Mouse (Mus musculus) C2C12 (cell line): ENCODE data around the gene Lemd2. TPM values are rescaled to one million over a fixed set of nuclear protein-coding genes. Genes with fewer than 3 reads are reported as not detected.

Experiments
- H3K27me3 ChIP-seq: one replicate; pipeline ENCODE4 v1.6.1; 2011; ENCODE audit not compliant: control insufficient read depth, insufficient read depth, insufficient read length
- H3K36me3 ChIP-seq: one replicate; pipeline ENCODE4 v1.6.1; 2011; ENCODE audit not compliant: control insufficient read depth, insufficient read depth
- H3K4me3 ChIP-seq: one replicate; pipeline ENCODE4 v1.5.1; 2011; ENCODE audit warnings: mild to moderate bottlenecking, control low read depth; ENCODE audit not compliant: poor library complexity, insufficient read depth, severe bottlenecking
- H3K79me2 ChIP-seq: one replicate; pipeline ENCODE4 v1.6.1; 2011; ENCODE audit not compliant: control insufficient read depth, insufficient read depth
- H3K79me3 ChIP-seq: one replicate; pipeline ENCODE4 v1.6.1; 2011; ENCODE audit warnings: low read depth, control low read depth
- H3ac ChIP-seq: one replicate; pipeline ENCODE3; 2011; ENCODE audit warnings: low read depth; ENCODE audit not compliant: control insufficient read depth, insufficient read length
- CEBPB ChIP-seq: IDR thresholded peaks from one replicate; pipeline ENCODE4 v1.6.1; 2011; ENCODE audit warnings: low read depth, mild to moderate bottlenecking, control low read depth, moderate library complexity
- CTCF ChIP-seq: IDR thresholded peaks from one replicate; pipeline ENCODE4 v1.5.1; 2011; ENCODE audit not compliant: control insufficient read depth, insufficient read depth, insufficient read length
- FOSL1 ChIP-seq: IDR thresholded peaks from one replicate; pipeline ENCODE4 v1.8.0; 2011; ENCODE audit warnings: mild to moderate bottlenecking, low read length; ENCODE audit not compliant: poor library complexity, insufficient read depth, severe bottlenecking
- MAX ChIP-seq: IDR thresholded peaks from one replicate; pipeline ENCODE4 v1.6.1; 2011; ENCODE audit warnings: mild to moderate bottlenecking, control low read depth
- MYOD1 ChIP-seq: IDR thresholded peaks from one replicate; pipeline ENCODE4 v1.6.1; 2011; ENCODE audit warnings: low read depth; ENCODE audit not compliant: control insufficient read depth, insufficient read length
- MYOG ChIP-seq: IDR thresholded peaks from one replicate; pipeline ENCODE4 v1.6.1; 2011; ENCODE audit not compliant: control insufficient read depth, insufficient read length; ENCODE audit errors: extremely low read depth
- USF1 ChIP-seq: IDR thresholded peaks from one replicate; pipeline ENCODE4 v1.6.1; 2011; ENCODE audit warnings: low read depth, mild to moderate bottlenecking, control low read depth, moderate library complexity
- polyA plus RNA-seq: library from polyadenylated mRNA; unstranded; fragments of >200 nt; fragmentation: generic; extraction: Trizol; gene quantifications from one replicate; pipeline ENCODE4 v1.2.1, GENCODE M21; 2012; ENCODE audit warnings: missing spikeins

The Lemd2 gene
- polyA plus RNA-seq, 1 experiment, result 45.9 TPM

DNA sequence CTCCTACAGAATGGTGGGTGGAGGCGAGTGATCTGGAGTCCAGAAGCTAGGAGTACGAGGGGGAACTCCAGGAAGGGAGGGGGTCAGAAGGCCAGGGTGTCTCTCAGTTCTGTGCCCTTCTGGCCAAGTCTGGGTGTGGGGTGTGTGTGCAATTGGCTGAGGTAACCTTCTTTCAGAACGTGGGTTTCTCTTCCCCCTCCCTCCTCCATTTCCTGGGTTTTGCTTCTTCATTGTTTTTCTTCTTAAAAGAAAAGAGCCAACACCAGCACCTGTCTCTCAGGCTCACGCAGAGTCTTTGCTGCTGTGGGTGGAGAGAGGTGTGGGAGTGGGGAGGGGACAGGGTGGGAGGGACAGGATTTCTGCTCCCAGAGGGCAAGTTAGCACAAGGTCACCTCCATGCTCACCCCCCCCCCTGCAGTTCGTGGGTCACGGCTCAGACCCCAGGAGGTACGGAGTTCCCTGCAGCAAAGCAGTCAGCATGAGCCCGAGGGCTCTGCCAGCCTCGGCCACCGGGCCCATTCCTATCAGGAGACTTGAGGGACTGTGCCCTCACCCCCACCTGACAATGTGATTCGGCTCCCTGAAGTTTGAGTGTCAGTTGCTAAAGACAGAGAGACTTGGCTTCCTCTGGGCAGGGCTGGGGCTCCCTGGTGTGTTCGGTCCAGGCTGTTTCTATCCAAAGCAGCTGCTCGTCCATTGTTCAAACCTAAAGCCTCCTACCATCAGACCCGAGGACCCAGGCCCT is 25.6 kb upstream of the Lemd2 start:
- Histone ChIP-seq H3K36me3 (no peaks in the 10 kb centered on the region), H3K79me2 (no peaks in the 10 kb centered on the region), H3K79me3 (no peaks in the 10 kb centered on the region), H3K4me3 (no peak overlapping the region), H3ac (no peak overlapping the region), H3K27me3 (peaks cover 36% of the 10 kb centered on the region)
- no peak for TF ChIP-seq FOSL1
- TF ChIP-seq MAX, result no peak
- no peak for TF ChIP-seq MYOG
- no peak for TF ChIP-seq USF1
- no peak for TF ChIP-seq CEBPB
- TF ChIP-seq CTCF, result no peak
- TF ChIP-seq MYOD1, result no peak

DNA sequence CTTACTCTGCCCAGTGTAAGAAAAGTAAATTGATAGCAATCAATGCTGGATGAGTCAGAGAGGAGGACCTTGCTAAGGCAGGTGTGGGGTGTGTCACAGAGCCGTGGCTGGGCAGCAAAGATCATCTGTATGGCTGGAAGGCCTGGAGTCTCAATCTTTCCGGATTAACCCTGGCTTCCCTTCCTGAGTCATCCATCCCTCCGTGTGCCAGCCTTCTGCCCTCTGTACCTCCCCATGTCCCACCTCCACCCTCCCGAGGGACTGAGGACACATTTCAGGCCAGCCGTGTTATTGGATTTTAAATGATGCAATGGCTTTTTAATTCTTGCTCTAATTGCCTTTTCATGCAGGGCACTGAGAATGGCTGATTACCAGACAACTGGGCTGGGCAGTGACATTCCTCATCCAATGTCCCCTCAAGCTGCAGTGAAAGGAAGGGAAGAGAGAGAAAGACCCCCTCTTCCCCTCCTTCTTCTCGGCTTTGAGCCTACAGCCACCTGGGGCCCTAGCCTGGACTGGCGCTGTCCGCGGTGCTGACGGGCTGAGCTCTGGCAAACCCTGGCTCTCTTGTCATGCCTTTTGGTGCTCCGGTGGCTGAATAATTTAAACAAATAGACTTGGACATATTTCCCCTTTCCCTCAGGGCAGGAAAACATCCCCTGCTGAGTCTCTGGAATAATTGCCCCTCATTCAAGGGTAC is 24.1 kb upstream of the Lemd2 start:
- Histone ChIP-seq H3K27me3 (peaks cover 45% of the 10 kb centered on the region), H3ac (no peak overlapping the region), H3K4me3 (no peak overlapping the region), H3K79me3 (no peaks in the 10 kb centered on the region), H3K36me3 (no peaks in the 10 kb centered on the region), H3K79me2 (no peaks in the 10 kb centered on the region)
- TF ChIP-seq CTCF (no peak), FOSL1 (no peak), MYOG (no peak), MAX (no peak), MYOD1 (no peak), USF1 (no peak), CEBPB (no peak)

DNA sequence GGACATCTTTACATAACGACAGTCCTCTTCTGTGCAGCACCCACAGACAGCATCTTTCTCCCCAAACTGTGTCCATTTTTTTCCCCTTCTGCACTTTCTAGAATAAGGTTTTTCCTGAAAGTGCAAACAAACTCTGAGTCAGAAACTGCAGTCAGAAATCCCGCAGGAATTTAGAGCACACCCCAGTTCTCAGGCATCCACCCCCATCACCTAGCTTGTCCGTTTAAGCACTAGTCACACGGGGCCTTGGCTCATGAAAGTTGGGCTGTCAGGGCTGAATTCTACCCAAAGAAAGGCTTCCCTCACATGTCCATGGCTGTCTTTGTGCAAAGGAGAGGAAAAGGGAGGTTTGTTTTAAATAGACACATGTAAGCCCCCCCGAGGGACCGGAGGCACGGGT is 23.0 kb upstream of the Lemd2 start:
- no peak for TF ChIP-seq MAX
- no peak for TF ChIP-seq CEBPB
- TF ChIP-seq CTCF, result no peak
- TF ChIP-seq FOSL1, result no peak
- TF ChIP-seq MYOD1, result no peak
- no peak for TF ChIP-seq USF1
- no peak for TF ChIP-seq MYOG
- Histone ChIP-seq H3K4me3 (no peak overlapping the region), H3K79me2 (no peaks in the 10 kb centered on the region)

DNA sequence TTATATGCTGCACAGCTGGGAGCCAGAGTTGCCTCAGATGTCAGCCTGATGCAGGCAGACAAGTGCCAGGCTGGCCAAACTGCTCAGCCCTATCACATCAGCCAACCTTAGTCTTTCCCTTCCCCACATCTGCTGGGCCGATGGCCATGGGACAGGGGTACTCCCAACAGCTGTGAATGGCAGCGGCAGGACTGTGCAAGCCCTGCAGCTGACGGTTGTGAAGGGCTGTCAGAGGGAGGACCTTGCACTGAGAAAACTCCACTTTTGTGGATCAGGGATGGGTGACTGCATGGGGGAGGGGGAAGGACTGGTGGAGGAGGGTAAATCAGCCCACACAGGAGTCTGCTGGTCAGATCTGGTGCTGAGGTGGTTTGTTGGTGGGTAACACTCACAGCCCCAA is 22.4 kb upstream of the Lemd2 start:
- H3ac ChIP-seq, result no peak overlapping the region
- no peak overlapping the region for H3K4me3 ChIP-seq
- TF ChIP-seq FOSL1, result no peak
- TF ChIP-seq CEBPB, result no peak
- TF ChIP-seq CTCF, result no peak
- no peak for TF ChIP-seq MAX
- no peaks in the 10 kb centered on the region for H3K79me2 ChIP-seq
- H3K79me3 ChIP-seq, result no peaks in the 10 kb centered on the region
- H3K36me3 ChIP-seq, result no peaks in the 10 kb centered on the region
- peaks cover 48% of the 10 kb centered on the region for H3K27me3 ChIP-seq

More for the DNA sequence above, 23.0 kb upstream of the Lemd2 start:
- Histone ChIP-seq H3K36me3 (no peaks in the 10 kb centered on the region), H3K27me3 (peaks cover 48% of the 10 kb centered on the region), H3K79me3 (no peaks in the 10 kb centered on the region), H3ac (no peak overlapping the region)

DNA sequence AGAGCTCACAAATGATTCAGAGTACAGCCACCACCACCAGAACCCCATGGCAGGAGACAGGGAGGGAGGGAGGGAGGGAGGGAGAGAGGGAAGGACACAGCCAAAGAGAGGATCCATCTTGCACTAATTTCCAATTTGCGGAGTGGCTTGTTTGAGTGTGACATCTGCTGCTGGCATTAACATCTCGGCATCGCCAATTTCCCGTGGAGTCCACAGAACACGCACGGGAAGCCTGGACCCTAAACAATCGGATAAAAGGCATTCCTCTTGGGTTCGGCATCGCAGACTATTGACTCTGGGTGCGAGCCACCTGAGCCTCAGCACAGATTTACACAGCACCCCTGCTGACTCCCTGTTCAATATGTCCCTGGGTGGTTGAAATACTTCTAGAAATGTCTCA is 21.5 kb upstream of the Lemd2 start:
- no peak for TF ChIP-seq USF1
- TF ChIP-seq MYOD1, result no peak
- TF ChIP-seq CEBPB, result no peak
- TF ChIP-seq MYOG, result no peak
- no peak for TF ChIP-seq MAX
- no peak for TF ChIP-seq CTCF
- TF ChIP-seq FOSL1, result no peak
- no peaks in the 10 kb centered on the region for H3K79me3 ChIP-seq

DNA sequence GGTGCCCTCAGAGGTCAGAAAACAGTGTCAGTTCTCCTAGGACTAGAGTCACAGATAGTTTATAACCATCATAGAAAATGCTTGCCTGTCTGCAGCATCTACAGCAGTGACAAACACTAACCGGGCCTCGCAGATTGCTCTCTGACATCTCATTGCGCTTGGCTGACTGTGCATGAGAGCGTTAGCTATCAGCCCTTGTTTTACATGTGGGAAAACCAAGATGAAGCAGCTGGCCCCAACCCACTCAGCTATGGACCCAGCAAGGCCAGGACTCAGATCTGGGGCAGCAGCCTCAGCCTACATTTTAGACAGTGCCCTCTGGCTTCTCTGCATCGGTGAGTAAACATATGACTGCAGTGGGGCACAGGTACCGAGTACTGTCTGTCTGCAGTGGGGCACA is 19.6 kb upstream of the Lemd2 start:
- Histone ChIP-seq H3K79me3 (no peaks in the 10 kb centered on the region), H3K79me2 (no peaks in the 10 kb centered on the region), H3K36me3 (no peaks in the 10 kb centered on the region), H3ac (no peak overlapping the region), H3K4me3 (no peak overlapping the region), H3K27me3 (peaks cover 58% of the 10 kb centered on the region)
- TF ChIP-seq CEBPB (no peak), MAX (no peak), USF1 (no peak), MYOD1 (no peak), CTCF (no peak), MYOG (no peak), FOSL1 (no peak)

More for the DNA sequence above, 21.5 kb upstream of the Lemd2 start:
- Histone ChIP-seq H3ac (no peak overlapping the region), H3K79me2 (no peaks in the 10 kb centered on the region), H3K4me3 (no peak overlapping the region), H3K36me3 (no peaks in the 10 kb centered on the region), H3K27me3 (peaks cover 48% of the 10 kb centered on the region)
